Mouse (Mus musculus) forebrain, embryonic 16.5 days (tissue): ENCODE results near the gene Card19. TPM values are rescaled to one million over a fixed set of nuclear protein-coding genes. Genes with fewer than 3 reads are reported as not detected.

Experiments used
- ATAC-seq: fragments of 200-750 bp; cut with Nextera tagmentation; 2 replicates; pipeline ENCODE4 v1.8.0; 2017; ENCODE audit warnings: mild to moderate bottlenecking, moderate library complexity
- H3K27ac ChIP-seq: fragments of 300-500 bp; sonication (generic); 2 replicates; pipeline ENCODE4 v1.5.1; 2014; ENCODE audit warnings: low read length, control low read depth
- H3K27me3 ChIP-seq: fragments of 300-500 bp; sonication (generic); replicated peaks from 2 replicates; pipeline ENCODE4 v1.6.1; 2014; ENCODE audit warnings: low read length; ENCODE audit not compliant: control insufficient read depth, insufficient read depth
- H3K36me3 ChIP-seq: fragments of 300-500 bp; sonication (generic); 2 replicates; pipeline ENCODE4 v1.6.1; 2014; ENCODE audit not compliant: control insufficient read depth, insufficient read depth
- H3K4me1 ChIP-seq: fragments of 300-500 bp; sonication (generic); replicated peaks from 2 replicates; pipeline ENCODE4 v1.6.1; 2014; ENCODE audit warnings: low read length; ENCODE audit not compliant: control insufficient read depth, insufficient read depth
- H3K4me2 ChIP-seq: fragments of 300-500 bp; sonication (generic); 2 replicates; pipeline ENCODE4 v1.6.1; 2014; ENCODE audit warnings: mild to moderate bottlenecking, low read length, control low read depth
- H3K4me3 ChIP-seq: fragments of 300-500 bp; sonication (generic); replicated peaks from 2 replicates; pipeline ENCODE4 v1.5.1; 2014; ENCODE audit warnings: mild to moderate bottlenecking, low read length, control low read depth
- H3K9ac ChIP-seq: fragments of 300-500 bp; sonication (generic); replicated peaks from 2 replicates; pipeline ENCODE4 v1.6.1; 2014; ENCODE audit warnings: low read depth, low read length, control low read depth
- H3K9me3 ChIP-seq: fragments of 300-500 bp; sonication (generic); 2 replicates; pipeline ENCODE4 v1.6.1; 2016; ENCODE audit warnings: low read length; ENCODE audit not compliant: control insufficient read depth
- WGBS: fragments of 180-500 bp; shearing (Covaris S2); extraction: QIAGEN DNeasy Blood & Tissue Kit; methylation state at CpG from one replicate; pipeline ENCODE4 v1.1.7; 2014; 5-methylcytosine and 5-hydroxymethylcytosine counted together
- polyA plus RNA-seq: library from polyadenylated mRNA; unstranded; fragments of >200 nt; fragmentation: Nextera tagmentation; extraction: Ambion mirVana; gene quantifications from 2 replicates; pipeline ENCODE4 v1.2.1, GENCODE M21; 2015

Gene Card19
- polyA plus RNA-seq, 1 experiment from 2014 or later: 21.4 TPM

GRCm38 (mm10) chr13:49170623-49171022 is 45.2 kb downstream of the Card19 start:
- WGBS: 90% methylated on average over 11 of the region's 11 CpGs
- no peaks in the 10 kb centered on the region for H3K27me3 ChIP-seq
- H3K36me3 ChIP-seq: no peaks in the 10 kb centered on the region
- no peaks in the 10 kb centered on the region for H3K9me3 ChIP-seq
- no peak overlapping the region for H3K4me3 ChIP-seq
- peaks cover 12% of the 10 kb centered on the region for H3K4me1 ChIP-seq
- no peak overlapping the region for H3K9ac ChIP-seq
- H3K4me2 ChIP-seq: no peak overlapping the region
- ATAC-seq: no peak
- H3K27ac ChIP-seq: no peak overlapping the region

GRCm38 (mm10) chr13:49169448-49170207 is 46.2 kb downstream of the Card19 start:
- Histone ChIP-seq H3K9me3 (no peaks in the 10 kb centered on the region), H3K36me3 (no peaks in the 10 kb centered on the region), H3K27me3 (no peaks in the 10 kb centered on the region), H3K4me2 (no peak overlapping the region), H3K4me3 (no peak overlapping the region), H3K4me1 (peaks cover 12% of the 10 kb centered on the region), H3K27ac (no peak overlapping the region), H3K9ac (no peak overlapping the region)
- WGBS: 19% methylated on average over 17 of the region's 17 CpGs
- ATAC-seq: peak; percentile 36; the same call in 1 of the 2 replicates

- WGBS: 58% methylated on average over 9 of the region's 9 CpGs
Measured at GRCm38 (mm10) chr13:49167081-49167480, 48.8 kb downstream of the Card19 start.

GRCm38 (mm10) chr13:49163645-49164044 is 52.2 kb downstream of the Card19 start:
- H3K27me3 ChIP-seq: no peaks in the 10 kb centered on the region; the same call in 1 of the 2 replicates
- no peak for ATAC-seq
- 84% methylated on average over 7 of the region's 7 CpGs for WGBS

More at GRCm38 (mm10) chr13:49167081-49167480, 48.8 kb downstream of the Card19 start:
- H3K36me3 ChIP-seq: no peaks in the 10 kb centered on the region
- H3K27ac ChIP-seq: no peak overlapping the region
- H3K4me2 ChIP-seq: no peak overlapping the region
- H3K9ac ChIP-seq: no peak overlapping the region
- H3K9me3 ChIP-seq: no peaks in the 10 kb centered on the region
- no peak overlapping the region for H3K4me3 ChIP-seq
- H3K27me3 ChIP-seq: no peaks in the 10 kb centered on the region
- H3K4me1 ChIP-seq: peaks cover 2% of the 10 kb centered on the region
- no peak for ATAC-seq

GRCm38 (mm10) chr13:49162722-49163121 is 53.1 kb downstream of the Card19 start:
- no peak for ATAC-seq

More at GRCm38 (mm10) chr13:49163645-49164044, 52.2 kb downstream of the Card19 start:
- no peaks in the 10 kb centered on the region for H3K9me3 ChIP-seq
- no peaks in the 10 kb centered on the region for H3K36me3 ChIP-seq
- no peaks in the 10 kb centered on the region for H3K4me1 ChIP-seq
- H3K27ac ChIP-seq: no peak overlapping the region
- no peak overlapping the region for H3K4me3 ChIP-seq
- no peak overlapping the region for H3K9ac ChIP-seq
- H3K4me2 ChIP-seq: no peak overlapping the region

GRCm38 (mm10) chr13:49161236-49161635 is 54.6 kb downstream of the Card19 start:
- Histone ChIP-seq H3K27ac (no peak overlapping the region), H3K27me3 (no peaks in the 10 kb centered on the region; the same call in 1 of the 2 replicates), H3K9ac (no peak overlapping the region), H3K9me3 (no peaks in the 10 kb centered on the region), H3K4me1 (no peaks in the 10 kb centered on the region), H3K4me2 (no peak overlapping the region), H3K36me3 (no peaks in the 10 kb centered on the region), H3K4me3 (no peak overlapping the region)
- ATAC-seq: no peak
- WGBS: 63% methylated on average over 2 of the region's 2 CpGs

More at GRCm38 (mm10) chr13:49162722-49163121, 53.1 kb downstream of the Card19 start:
- no peak overlapping the region for H3K4me3 ChIP-seq
- H3K4me1 ChIP-seq: no peaks in the 10 kb centered on the region
- H3K9ac ChIP-seq: no peak overlapping the region
- no peaks in the 10 kb centered on the region; the same call in 1 of the 2 replicates for H3K27me3 ChIP-seq
- no peak overlapping the region for H3K4me2 ChIP-seq
- 66% methylated on average over 4 of the region's 4 CpGs for WGBS
- H3K9me3 ChIP-seq: no peaks in the 10 kb centered on the region
- no peak overlapping the region for H3K27ac ChIP-seq
- no peaks in the 10 kb centered on the region for H3K36me3 ChIP-seq

GRCm38 (mm10) chr13:49158040-49158713 is 57.7 kb downstream of the Card19 start:
- no peaks in the 10 kb centered on the region for H3K36me3 ChIP-seq
- no peaks in the 10 kb centered on the region for H3K9me3 ChIP-seq
- ATAC-seq: no peak
- H3K27me3 ChIP-seq: no peaks in the 10 kb centered on the region; the same call in 1 of the 2 replicates
- 77% methylated on average over 10 of the region's 10 CpGs for WGBS
- no peak overlapping the region for H3K9ac ChIP-seq
- no peaks in the 10 kb centered on the region for H3K4me1 ChIP-seq
- no peak overlapping the region for H3K27ac ChIP-seq
- H3K4me2 ChIP-seq: no peak overlapping the region
- H3K4me3 ChIP-seq: no peak overlapping the region

GRCm38 (mm10) chr13:49156645-49157044 is 59.2 kb downstream of the Card19 start:
- no peak overlapping the region for H3K27ac ChIP-seq
- no peaks in the 10 kb centered on the region for H3K9me3 ChIP-seq
- H3K9ac ChIP-seq: no peak overlapping the region
- H3K4me2 ChIP-seq: no peak overlapping the region
- H3K36me3 ChIP-seq: no peaks in the 10 kb centered on the region
- ATAC-seq: no peak
- no peaks in the 10 kb centered on the region; the same call in 1 of the 2 replicates for H3K27me3 ChIP-seq
- H3K4me1 ChIP-seq: no peaks in the 10 kb centered on the region
- 77% methylated on average over 4 of the region's 4 CpGs for WGBS
- no peak overlapping the region for H3K4me3 ChIP-seq

GRCm38 (mm10) chr13:49154621-49155020 is 61.2 kb downstream of the Card19 start:
- Histone ChIP-seq H3K9ac (no peak overlapping the region), H3K4me2 (no peak overlapping the region), H3K27me3 (no peaks in the 10 kb centered on the region), H3K36me3 (no peaks in the 10 kb centered on the region), H3K27ac (no peak overlapping the region), H3K4me1 (no peaks in the 10 kb centered on the region), H3K9me3 (no peaks in the 10 kb centered on the region), H3K4me3 (no peak overlapping the region)
- no peak for ATAC-seq
- WGBS: 50% methylated on average over 7 of the region's 7 CpGs
